21 mouse cellular contexts compared by ENCODE assay signal in the genomic region with DNA sequence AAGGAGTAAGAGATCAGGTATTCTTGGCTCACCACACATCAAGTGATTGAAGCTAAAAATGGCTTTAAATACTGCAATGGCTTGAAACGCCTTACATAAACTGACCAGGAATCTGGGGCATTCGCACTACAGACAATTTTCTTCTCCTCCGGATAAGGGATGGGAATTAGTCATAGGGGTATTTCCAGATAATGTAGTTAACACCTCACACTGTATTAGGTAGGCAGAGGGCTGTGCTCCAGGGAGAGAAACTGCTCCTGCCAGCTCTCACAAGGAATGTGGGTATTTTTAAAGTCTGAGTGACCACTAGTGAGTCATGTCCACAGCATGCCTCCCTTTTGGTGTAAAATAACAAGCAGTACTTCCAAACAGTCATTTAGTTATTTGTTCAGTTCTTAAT.
DNase-seq lines count a peak whose midpoint lies in the region; TF ChIP-seq lines count a peak whose summit lies in the region.
"Had no signal": no experiment of that assay in that cellular context is flagged by ENCODE, and none has a peak within 500 bp of the region (broad histone marks: within the 10 kb centered on the region; RNA-seq: fewer than 3 reads in every experiment).

No protein-coding gene starts in this region.

- no peak overlapping the region for H3K27ac ChIP-seq in cerebellum, adult 2 months (ENCODE audit: insufficient read depth, low read length)
- H3K27ac ChIP-seq: embryonic facial prominence, embryonic 12.5 days; forebrain, embryonic 15.5 days; gastrocnemius, adult 2 months; kidney, embryonic 15.5 days; limb, embryonic 10.5 days had no signal

- no peak for TF ChIP-seq POLR2A in cerebellum, adult 2 months (IDR thresholded peaks at IDR 0.05; ENCODE audit: borderline replicate concordance, insufficient read depth, low read length)

- intact Hi-C loops in left cerebral cortex, postnatal 4 days (cut with DNase I): no loop called here

- TF ChIP-seq CTCF in cerebellum, adult 2 months (IDR thresholded peaks at IDR 0.05; ENCODE audit: borderline replicate concordance, insufficient read depth, low read depth, low read length): no peak

- DNase-seq in cerebellum, adult 2 months: peak; percentile 30 to 78
- DNase-seq in cerebellum, adult 11 months: no peak
- DNase-seq in left cerebral cortex, adult 11 months (ENCODE audit: low spot score): peak; percentile 30
- no peak for DNase-seq in left cerebral cortex, postnatal 4 days
- DNase-seq in 3T3-L1 (ENCODE audit: low read depth, low spot score): peak; percentile 66
- peak; percentile 84 for DNase-seq in fibroblast of lung, adult 2 months (ENCODE audit: low read depth)
- DNase-seq in lung, adult 18-20 months: no peak
- no peak for DNase-seq in urinary bladder, postnatal 10 days (ENCODE audit: low spot score)
- DNase-seq: B cell, adult 2 months; gastrocnemius, adult 2 months; kidney, postnatal 4 days; layer of hippocampus, adult 9-11 months; lung, adult 2 months; thymus, adult 18-20 months; thymus, postnatal 4 days had no signal

- 41% methylated on average over 3 of the region's 3 CpGs for WGBS in cerebellum, adult 2 months

- H3K4me1 ChIP-seq in cerebellum, adult 2 months (ENCODE audit: control insufficient read depth, insufficient read depth, low read length): no peaks in the 10 kb centered on the region
- H3K4me1 ChIP-seq: embryonic facial prominence, embryonic 12.5 days; heart, embryonic 12.5 days; kidney, embryonic 15.5 days; limb, embryonic 10.5 days; megakaryocyte, embryonic 14.5 days had no signal

- H3K27me3 ChIP-seq in cerebellum, adult 2 months (ENCODE audit: control insufficient read depth, insufficient read depth, low read length): no peaks in the 10 kb centered on the region
- H3K27me3 ChIP-seq: embryonic facial prominence, embryonic 12.5 days; forebrain, embryonic 15.5 days; heart, embryonic 12.5 days; kidney, embryonic 15.5 days; megakaryocyte, embryonic 14.5 days had no signal

- H3K4me3 ChIP-seq in cerebellum, adult 2 months (replicated peaks; ENCODE audit: insufficient read depth, low read depth, low read length): no peak overlapping the region
- H3K4me3 ChIP-seq: embryonic facial prominence, embryonic 12.5 days; forebrain, embryonic 15.5 days; gastrocnemius, adult 2 months; heart, embryonic 12.5 days; kidney, embryonic 15.5 days; limb, embryonic 10.5 days; megakaryocyte, embryonic 14.5 days had no signal

Comparison
In these comparisons a context has a peak if more than half of its experiments do, and no peak if none do; other contexts are left out.
1. DNase-seq: peak in cerebellum, adult 2 months (2 of 2), left cerebral cortex, adult 11 months (single experiment), 3T3-L1 (single experiment) and fibroblast of lung, adult 2 months (single experiment); none in cerebellum, adult 11 months (single experiment), left cerebral cortex, postnatal 4 days (single experiment), lung, adult 18-20 months (0 of 2) and urinary bladder, postnatal 10 days (single experiment).